Mouse (Mus musculus) CH12.LX (cell line): ENCODE results near the gene Chst8. TPM values are rescaled to one million over a fixed set of nuclear protein-coding genes. Genes with fewer than 3 reads are reported as not detected.

Source experiments
- DNase-seq: peaks from one replicate; pipeline ENCODE4 v3.0.0-alpha.2; 2013; ENCODE audit errors: extremely low read depth
- H3K27ac ChIP-seq: 2 replicates; pipeline ENCODE4 v1.5.1; 2012; ENCODE audit warnings: low read depth, mild to moderate bottlenecking, control low read depth, moderate library complexity; ENCODE audit not compliant: insufficient read depth
- H3K27me3 ChIP-seq: replicated peaks from 2 replicates; pipeline ENCODE3; 2012; ENCODE audit warnings: inconsistent platforms
- H3K36me3 ChIP-seq, 2 experiments: replicated peaks in 1 of 2; 2 replicates each; pipeline versions ENCODE3 to v1.6.1; 2012; ENCODE audit warnings: inconsistent platforms in 1 of 2, low read length in 1 of 2, mild to moderate bottlenecking in 1 of 2, mixed read lengths in 1 of 2, moderate library complexity in 1 of 2; ENCODE audit not compliant: control insufficient read depth in 1 of 2, insufficient read depth in 1 of 2
- H3K4me1 ChIP-seq, 2 experiments: 2 replicates each; pipeline ENCODE4 v1.6.1; 2012; ENCODE audit warnings: inconsistent platforms in 1 of 2, moderate library complexity in 1 of 2; ENCODE audit not compliant: insufficient read depth in 2 of 2, control insufficient read depth in 1 of 2
- H3K4me2 ChIP-seq: 2 replicates; pipeline ENCODE4 v1.6.1; 2012; ENCODE audit warnings: low read depth, mild to moderate bottlenecking, control low read depth; ENCODE audit not compliant: poor library complexity, insufficient read depth, severe bottlenecking
- H3K4me3 ChIP-seq, 3 experiments: fragments of 150-350 bp in 1 of 3; sonication (generic) in 1 of 3; replicated peaks in 1 of 3; 2 replicates each; pipeline versions ENCODE3 to v1.5.1; 2011 to 2012; ENCODE audit warnings: low read depth in 2 of 3, low read length in 2 of 3, mild to moderate bottlenecking in 2 of 3, moderate library complexity in 2 of 3, control low read depth in 1 of 3, improper control_type of control experiment in 1 of 3, inconsistent platforms in 1 of 3, mixed read lengths in 1 of 3; ENCODE audit not compliant: poor library complexity in 1 of 3
- H3K79me2 ChIP-seq: replicated peaks from 2 replicates; pipeline ENCODE4 v1.6.1; 2012; ENCODE audit warnings: mild to moderate bottlenecking, moderate library complexity; ENCODE audit not compliant: control insufficient read depth, poor library complexity, insufficient read depth, severe bottlenecking; ENCODE audit errors: extremely low read depth
- H3K9ac ChIP-seq: 2 replicates; pipeline ENCODE4 v1.6.1; 2012; ENCODE audit warnings: low read depth, mild to moderate bottlenecking, control low read depth, moderate library complexity; ENCODE audit not compliant: insufficient read depth
- H3K9me3 ChIP-seq: replicated peaks from 2 replicates; pipeline ENCODE3; 2012; ENCODE audit warnings: low read length, inconsistent platforms, mixed read lengths
- CHD2 ChIP-seq: IDR thresholded peaks from 2 replicates; pipeline ENCODE4 v1.6.1; 2011; ENCODE audit warnings: low read length, improper control_type of control experiment
- E2F4 ChIP-seq: IDR thresholded peaks from 2 replicates; pipeline ENCODE4 v1.6.1; 2011; ENCODE audit warnings: low read depth, low read length, improper control_type of control experiment; ENCODE audit not compliant: insufficient replicate concordance
- GABPA ChIP-seq: IDR thresholded peaks from 2 replicates; pipeline ENCODE4 v1.6.1; 2012; ENCODE audit warnings: low read depth, low read length, improper control_type of control experiment, inconsistent platforms; ENCODE audit not compliant: insufficient replicate concordance
- JUND ChIP-seq: conservative IDR thresholded peaks from 2 replicates; pipeline ENCODE4 v1.6.1; 2011; ENCODE audit warnings: low read depth, low read length, improper control_type of control experiment
- MAFK ChIP-seq: IDR thresholded peaks from 2 replicates; pipeline ENCODE4 v1.6.1; 2011; ENCODE audit warnings: low read length, improper control_type of control experiment; ENCODE audit not compliant: insufficient replicate concordance
- MAX ChIP-seq: IDR thresholded peaks from 2 replicates; pipeline ENCODE4 v1.6.1; 2011; ENCODE audit warnings: low read length, improper control_type of control experiment
- MXI1 ChIP-seq: IDR thresholded peaks from 2 replicates; pipeline ENCODE4 v1.6.1; 2011; ENCODE audit warnings: mild to moderate bottlenecking, low read depth, low read length, improper control_type of control experiment
- POLR2A ChIP-seq: IDR thresholded peaks from 2 replicates; pipeline ENCODE4 v1.6.1; 2011; ENCODE audit warnings: low read depth, mild to moderate bottlenecking, improper control_type of control experiment, low read length
- RCOR1 ChIP-seq: conservative IDR thresholded peaks from 2 replicates; pipeline ENCODE4 v1.6.1; 2012; ENCODE audit warnings: low read depth, mild to moderate bottlenecking, inconsistent platforms, low read length, improper control_type of control experiment
- SIN3A ChIP-seq: IDR thresholded peaks from 2 replicates; pipeline ENCODE4 v1.6.1; 2012; ENCODE audit warnings: low read length, improper control_type of control experiment, inconsistent platforms
- TCF12 ChIP-seq: IDR thresholded peaks from 2 replicates; pipeline ENCODE4 v1.6.1; 2014; ENCODE audit warnings: low read depth, mild to moderate bottlenecking, inconsistent platforms, low read length, improper control_type of control experiment
- UBTF ChIP-seq: IDR thresholded peaks from 2 replicates; pipeline ENCODE4 v1.6.1; 2012; ENCODE audit warnings: low read depth, mild to moderate bottlenecking, inconsistent platforms, low read length, improper control_type of control experiment, moderate library complexity
- USF2 ChIP-seq: conservative IDR thresholded peaks from 2 replicates; pipeline ENCODE4 v1.6.1; 2011; ENCODE audit warnings: low read depth, low read length, improper control_type of control experiment
- ZNF384 ChIP-seq: IDR thresholded peaks from 2 replicates; pipeline ENCODE4 v1.6.1; 2012; ENCODE audit warnings: low read depth, low read length, improper control_type of control experiment, inconsistent platforms
- dilution Hi-C: fragments of 300-500 bp; cut with MboI; formaldehyde crosslinking; loops from 2 replicates; pipeline ENCODE4 v1.14.3; 2020; ENCODE audit warnings: low sequenced_read_pairs; ENCODE audit not compliant: extremely low pct_unique_long_range_greater_than_20kb, extremely low pct_ligation_motif_present
- in situ Hi-C: fragments of 300-500 bp; cut with MboI; formaldehyde crosslinking; loops from 3 replicates; pipeline ENCODE4 v1.14.3; 2019; ENCODE audit warnings: low sequenced_read_pairs, low pct_ligation_motif_present, low pct_unique_long_range_greater_than_20kb, mixed read lengths
- polyA plus RNA-seq: library from polyadenylated mRNA; unstranded; fragments of >175 nt; gene quantifications from 2 replicates; pipeline ENCODE4 v1.2.1, GENCODE M21; 2012; ENCODE audit warnings: low read depth; ENCODE audit not compliant: insufficient read length
- total RNA-seq, 2 experiments: library from RNA; depleted of rRNA; stranded (reverse); fragments of 300-350 nt in 1 of 2; fragments of >200 nt in 1 of 2; gene quantifications; 2 replicates each; pipeline ENCODE4 v1.2.3; 2012 to 2014

Gene Chst8
- total and polyA plus RNA-seq, 3 experiments = 0.13 to 0.27 (median 0.16) TPM

GRCm38 (mm10) chr7:34753140-34753886 lies 59.2 kb downstream of the Chst8 start:
- Histone ChIP-seq H3K4me2 (no peak overlapping the region), H3K27me3 (no peaks in the 10 kb centered on the region), H3K9me3 (peaks cover 8% of the 10 kb centered on the region), H3K4me1 (peaks cover 5 to 8% of the 10 kb centered on the region in 2 experiments), H3K9ac (no peak overlapping the region), H3K4me3 (no peak overlapping the region), H3K27ac (no peak overlapping the region), H3K36me3 (no peaks in the 10 kb centered on the region), H3K79me2 (no peaks in the 10 kb centered on the region)
- dilution Hi-C loops = no loop called here
- TF ChIP-seq ZNF384 (no peak), MXI1 (no peak), MAFK (no peak), SIN3A (no peak), RCOR1 (no peak), E2F4 (no peak), MAX (no peak), POLR2A (no peak), USF2 (no peak), CHD2 (no peak), UBTF (no peak), JUND (no peak)
- no peak for DNase-seq
- in situ Hi-C loops = no loop called here

- Histone ChIP-seq H3K27ac (no peak overlapping the region), H3K4me1 (peaks cover 11 to 18% of the 10 kb centered on the region in 2 experiments), H3K4me2 (no peak overlapping the region), H3K79me2 (no peaks in the 10 kb centered on the region), H3K9me3 (peaks cover 6% of the 10 kb centered on the region), H3K36me3 (no peaks in the 10 kb centered on the region), H3K27me3 (no peaks in the 10 kb centered on the region), H3K9ac (no peak overlapping the region), H3K4me3 (no peak overlapping the region)
- no peak for DNase-seq
- TF ChIP-seq GABPA (no peak), TCF12 (no peak)
- in situ Hi-C loops (no loop called here), dilution Hi-C loops (no loop called here)
Observed at GRCm38 (mm10) chr7:34752151-34752762, 60.3 kb downstream of the Chst8 start.
